Mouse (Mus musculus): Measurements from ENCODE around the gene Dnm3. TPM values are rescaled to one million over a fixed set of nuclear protein-coding genes. Genes with fewer than 3 reads are reported as not detected.

Dnm3 gene
- total RNA-seq, 1 experiment: 0.49 TPM

GRCm38 (mm10) chr1:162020303-162020731, 457.5 kb downstream of the Dnm3 start:
- no peak for DNase-seq (ENCODE audit: low read depth, low spot score)
- no peaks in the 10 kb centered on the region for H3K36me3 ChIP-seq (ENCODE audit: control insufficient read depth, insufficient read depth, low read length, poor library complexity, severe bottlenecking)
- no peaks in the 10 kb centered on the region for H3K4me1 ChIP-seq (ENCODE audit: control insufficient read depth in 2 of 2, insufficient read depth in 2 of 2, low read length in 2 of 2, poor library complexity in 1 of 2)
- H3K9ac ChIP-seq (ENCODE audit: insufficient read depth, low read depth, low read length, poor library complexity, severe bottlenecking): no peak overlapping the region
- in situ Hi-C loops (cut with MboI; ENCODE audit: low sequenced_read_pairs in 2 of 2, unreplicated experiment in 2 of 2): loop anchor here in 1 of 2 experiments (25.0 kb wide), 1 partner anchor 292 kb away; no protein-coding TSS in a partner anchor
- no peaks in the 10 kb centered on the region for H3K9me3 ChIP-seq (ENCODE audit: control insufficient read depth, insufficient read depth, low read depth, low read length)
- TF ChIP-seq HCFC1 (IDR thresholded peaks at IDR 0.05; ENCODE audit: borderline replicate concordance, insufficient read depth, low read length) (no peak), MAFK (IDR thresholded peaks at IDR 0.05; ENCODE audit: insufficient read depth, low read depth, low read length) (no peak), ZNF384 (IDR thresholded peaks at IDR 0.05; ENCODE audit: low read depth, low read length) (no peak), CHD2 (IDR thresholded peaks at IDR 0.05; ENCODE audit: low read depth, low read length) (no peak), ZC3H11A (IDR thresholded peaks at IDR 0.05; ENCODE audit: borderline replicate concordance, low read depth, low read length) (no peak)
- no peak overlapping the region for H3K4me3 ChIP-seq (ENCODE audit: insufficient read depth in 1 of 2, low read depth in 1 of 2, low read length in 2 of 2, poor library complexity in 1 of 2, severe bottlenecking in 1 of 2)
- H3K27ac ChIP-seq (ENCODE audit: insufficient read depth, low read depth, low read length, poor library complexity, severe bottlenecking): no peak overlapping the region

GRCm38 (mm10) chr1:162018601-162018977, 459.2 kb downstream of the Dnm3 start:
- Histone ChIP-seq H3K4me3 (ENCODE audit: insufficient read depth in 1 of 2, low read depth in 1 of 2, low read length in 2 of 2, poor library complexity in 1 of 2, severe bottlenecking in 1 of 2) (no peak overlapping the region), H3K9ac (ENCODE audit: insufficient read depth, low read depth, low read length, poor library complexity, severe bottlenecking) (no peak overlapping the region), H3K36me3 (ENCODE audit: control insufficient read depth, insufficient read depth, low read length, poor library complexity, severe bottlenecking) (no peaks in the 10 kb centered on the region), H3K9me3 (ENCODE audit: control insufficient read depth, insufficient read depth, low read depth, low read length) (no peaks in the 10 kb centered on the region), H3K4me1 (ENCODE audit: control insufficient read depth in 2 of 2, insufficient read depth in 2 of 2, low read length in 2 of 2, poor library complexity in 1 of 2) (no peaks in the 10 kb centered on the region), H3K27ac (ENCODE audit: insufficient read depth, low read depth, low read length, poor library complexity, severe bottlenecking) (no peak overlapping the region)
- in situ Hi-C loops (cut with MboI; ENCODE audit: low sequenced_read_pairs in 2 of 2, unreplicated experiment in 2 of 2): loop anchor here in 1 of 2 experiments (25.0 kb wide), 1 partner anchor 294 kb away; no protein-coding TSS in a partner anchor
- TF ChIP-seq MAFK (IDR thresholded peaks at IDR 0.05; ENCODE audit: insufficient read depth, low read depth, low read length): no peak
- TF ChIP-seq ZNF384 (IDR thresholded peaks at IDR 0.05; ENCODE audit: low read depth, low read length): no peak
- TF ChIP-seq CHD2 (IDR thresholded peaks at IDR 0.05; ENCODE audit: low read depth, low read length): no peak
- no peak for TF ChIP-seq ZC3H11A (IDR thresholded peaks at IDR 0.05; ENCODE audit: borderline replicate concordance, low read depth, low read length)
- no peak for TF ChIP-seq HCFC1 (IDR thresholded peaks at IDR 0.05; ENCODE audit: borderline replicate concordance, insufficient read depth, low read length)
- DNase-seq (ENCODE audit: low read depth, low spot score): no peak

GRCm38 (mm10) chr1:162017975-162018600, 459.7 kb downstream of the Dnm3 start:
- Histone ChIP-seq H3K9me3 (ENCODE audit: control insufficient read depth, insufficient read depth, low read depth, low read length) (no peaks in the 10 kb centered on the region), H3K4me3 (ENCODE audit: insufficient read depth in 1 of 2, low read depth in 1 of 2, low read length in 2 of 2, poor library complexity in 1 of 2, severe bottlenecking in 1 of 2) (no peak overlapping the region), H3K27ac (ENCODE audit: insufficient read depth, low read depth, low read length, poor library complexity, severe bottlenecking) (no peak overlapping the region), H3K9ac (ENCODE audit: insufficient read depth, low read depth, low read length, poor library complexity, severe bottlenecking) (no peak overlapping the region), H3K4me1 (ENCODE audit: control insufficient read depth in 2 of 2, insufficient read depth in 2 of 2, low read length in 2 of 2, poor library complexity in 1 of 2) (no peaks in the 10 kb centered on the region), H3K36me3 (ENCODE audit: control insufficient read depth, insufficient read depth, low read length, poor library complexity, severe bottlenecking) (no peaks in the 10 kb centered on the region)
- in situ Hi-C loops (cut with MboI; ENCODE audit: low sequenced_read_pairs in 2 of 2, unreplicated experiment in 2 of 2): loop anchor here in 1 of 2 experiments (25.0 kb wide), 1 partner anchor 294 kb away; no protein-coding TSS in a partner anchor
- TF ChIP-seq ZC3H11A (IDR thresholded peaks at IDR 0.05; ENCODE audit: borderline replicate concordance, low read depth, low read length): no peak
- no peak for TF ChIP-seq HCFC1 (IDR thresholded peaks at IDR 0.05; ENCODE audit: borderline replicate concordance, insufficient read depth, low read length)
- TF ChIP-seq ZNF384 (IDR thresholded peaks at IDR 0.05; ENCODE audit: low read depth, low read length): no peak
- no peak for TF ChIP-seq CHD2 (IDR thresholded peaks at IDR 0.05; ENCODE audit: low read depth, low read length)
- TF ChIP-seq MAFK (IDR thresholded peaks at IDR 0.05; ENCODE audit: insufficient read depth, low read depth, low read length): no peak
- no peak for DNase-seq (ENCODE audit: low read depth, low spot score)

GRCm38 (mm10) chr1:162016982-162017381, 460.9 kb downstream of the Dnm3 start:
- in situ Hi-C loops (cut with MboI; ENCODE audit: low sequenced_read_pairs in 2 of 2, unreplicated experiment in 2 of 2): loop anchor here in 1 of 2 experiments (25.0 kb wide), 1 partner anchor 295 kb away; no protein-coding TSS in a partner anchor
- no peak for DNase-seq (ENCODE audit: low read depth, low spot score)
- no peak overlapping the region for H3K9ac ChIP-seq (ENCODE audit: insufficient read depth, low read depth, low read length, poor library complexity, severe bottlenecking)
- TF ChIP-seq CHD2 (IDR thresholded peaks at IDR 0.05; ENCODE audit: low read depth, low read length) (no peak), HCFC1 (IDR thresholded peaks at IDR 0.05; ENCODE audit: borderline replicate concordance, insufficient read depth, low read length) (no peak), MAFK (IDR thresholded peaks at IDR 0.05; ENCODE audit: insufficient read depth, low read depth, low read length) (no peak), ZC3H11A (IDR thresholded peaks at IDR 0.05; ENCODE audit: borderline replicate concordance, low read depth, low read length) (no peak), ZNF384 (IDR thresholded peaks at IDR 0.05; ENCODE audit: low read depth, low read length) (no peak)
- H3K36me3 ChIP-seq (ENCODE audit: control insufficient read depth, insufficient read depth, low read length, poor library complexity, severe bottlenecking): no peaks in the 10 kb centered on the region
- H3K4me1 ChIP-seq (ENCODE audit: control insufficient read depth in 2 of 2, insufficient read depth in 2 of 2, low read length in 2 of 2, poor library complexity in 1 of 2): no peaks in the 10 kb centered on the region
- H3K9me3 ChIP-seq (ENCODE audit: control insufficient read depth, insufficient read depth, low read depth, low read length): no peaks in the 10 kb centered on the region
- H3K27ac ChIP-seq (ENCODE audit: insufficient read depth, low read depth, low read length, poor library complexity, severe bottlenecking): no peak overlapping the region
- H3K4me3 ChIP-seq (ENCODE audit: insufficient read depth in 1 of 2, low read depth in 1 of 2, low read length in 2 of 2, poor library complexity in 1 of 2, severe bottlenecking in 1 of 2): no peak overlapping the region

Measured in ES-E14 (cell line).